Mouse (Mus musculus) cortical plate, adult 2 months (tissue): Measurements from ENCODE around the gene Iqsec1.

Source experiments
- CTCF ChIP-seq: fragments of 200-500 bp; IDR thresholded peaks from 2 replicates; pipeline ENCODE4 v1.5.1; 2011; ENCODE audit warnings: mild to moderate bottlenecking, control low read depth, low read length; ENCODE audit not compliant: insufficient read depth; ENCODE audit errors: extremely low read depth
- POLR2A ChIP-seq: fragments of 200-500 bp; IDR thresholded peaks from 2 replicates; pipeline ENCODE4 v1.6.1; 2011; ENCODE audit warnings: mild to moderate bottlenecking, low read length, control low read depth; ENCODE audit not compliant: insufficient read depth; ENCODE audit errors: extremely low read depth

DNA sequence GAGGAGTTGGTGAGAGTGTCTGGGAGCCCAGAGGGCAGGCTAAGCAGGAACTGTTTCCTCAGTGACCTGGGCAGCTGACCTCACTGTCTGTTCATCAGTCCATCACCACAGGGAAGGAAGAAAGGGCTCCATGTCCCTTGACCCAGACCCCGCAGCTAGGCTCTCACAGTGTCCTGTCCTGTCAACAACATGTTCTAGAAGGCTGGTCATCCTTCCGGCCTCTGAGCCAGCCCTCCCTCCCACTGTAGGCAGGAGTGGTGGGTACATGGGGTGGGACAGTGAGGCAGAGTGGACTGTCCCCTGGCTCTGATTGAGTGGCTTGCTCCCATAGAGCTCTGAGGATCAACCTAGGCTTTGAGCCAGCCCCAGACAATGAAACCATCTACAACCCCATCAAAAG, 284.7 kb downstream of the Iqsec1 start:
- TF ChIP-seq CTCF (no peak), POLR2A (no peak)
